Mouse (Mus musculus) CD4-positive helper T cell, adult 2 months (primary cell): ENCODE data around the gene Tbc1d15.

Experiments used
- DNase-seq: peaks from one replicate; pipeline ENCODE4 v3.0.0-alpha.2; 2012; ENCODE audit warnings: low read depth, missing footprints, low spot score

The Tbc1d15 gene

GRCm38 (mm10) chr10:115251088-115251934 is at the start of gene Tbc1d15:
Gene Tbc1d15 (minus strand): TSS chr10:115251467.
- DNase-seq, result peak; percentile 99

- DNase-seq, result no peak
Measured at GRCm38 (mm10) chr10:115298683-115299082, 47.4 kb upstream of the Tbc1d15 start.

GRCm38 (mm10) chr10:115297582-115297981 is 46.3 kb upstream of the Tbc1d15 start:
- no peak for DNase-seq

GRCm38 (mm10) chr10:115296401-115296935 is 45.2 kb upstream of the Tbc1d15 start:
- no peak for DNase-seq

- DNase-seq, result no peak
Measured at GRCm38 (mm10) chr10:115295162-115295561, 43.9 kb upstream of the Tbc1d15 start.

- no peak for DNase-seq
Measured at GRCm38 (mm10) chr10:115294715-115295114, 43.4 kb upstream of the Tbc1d15 start.

GRCm38 (mm10) chr10:115293946-115294345 is 42.7 kb upstream of the Tbc1d15 start:
- DNase-seq, result no peak

GRCm38 (mm10) chr10:115290671-115291070 is 39.4 kb upstream of the Tbc1d15 start:
- no peak for DNase-seq

- no peak for DNase-seq
Measured at GRCm38 (mm10) chr10:115288856-115289255, 37.6 kb upstream of the Tbc1d15 start.

- no peak for DNase-seq
Measured at GRCm38 (mm10) chr10:115284170-115284569, 32.9 kb upstream of the Tbc1d15 start.

- no peak for DNase-seq
Measured at GRCm38 (mm10) chr10:115281381-115281780, 30.1 kb upstream of the Tbc1d15 start.

- DNase-seq, result no peak
Measured at GRCm38 (mm10) chr10:115271649-115272048, 20.4 kb upstream of the Tbc1d15 start.

GRCm38 (mm10) chr10:115270612-115271390 is 19.5 kb upstream of the Tbc1d15 start:
- no peak for DNase-seq

- no peak for DNase-seq
Measured at GRCm38 (mm10) chr10:115262926-115263562, 11.8 kb upstream of the Tbc1d15 start.

GRCm38 (mm10) chr10:115262261-115262660 is 11.0 kb upstream of the Tbc1d15 start:
- DNase-seq, result no peak

GRCm38 (mm10) chr10:115261428-115261827 is 10.2 kb upstream of the Tbc1d15 start:
- DNase-seq, result no peak

- DNase-seq, result no peak
Measured at GRCm38 (mm10) chr10:115256162-115256561, 4.9 kb upstream of the Tbc1d15 start.

GRCm38 (mm10) chr10:115253521-115253920 is 2.3 kb upstream of the Tbc1d15 start:
- no peak for DNase-seq

- DNase-seq, result peak; percentile 36
Measured at GRCm38 (mm10) chr10:115252321-115252757, 1.1 kb upstream of the Tbc1d15 start.

- DNase-seq, result peak; percentile 72
Measured at GRCm38 (mm10) chr10:115250235-115251087, 806 bp downstream of the Tbc1d15 start.

GRCm38 (mm10) chr10:115248041-115248440 is 3.2 kb downstream of the Tbc1d15 start:
- no peak for DNase-seq
